Mouse (Mus musculus) splenic B cell, adult 2 months (primary cell): Measurements from ENCODE around the gene Fbxo42.

ENCODE experiments used
- DNase-seq: peaks from one replicate; pipeline ENCODE4 v3.0.0-alpha.2; 2011; ENCODE audit warnings: low read depth, low spot score
- H3K27me3 ChIP-seq: 2 replicates; pipeline ENCODE4 v1.6.1; 2012; ENCODE audit warnings: mild to moderate bottlenecking, low read length, moderate library complexity, mixed read lengths; ENCODE audit not compliant: control insufficient read depth, poor library complexity, insufficient read depth, severe bottlenecking
- H3K36me3 ChIP-seq: 2 replicates; pipeline ENCODE4 v1.6.1; 2012; ENCODE audit warnings: mild to moderate bottlenecking, low read length, moderate library complexity, mixed read lengths; ENCODE audit not compliant: control insufficient read depth, poor library complexity, insufficient read depth, severe bottlenecking

Gene Fbxo42

GRCm38 (mm10) chr4:141176328-141176838 lies 28.7 kb downstream of the Fbxo42 start:
- H3K36me3 ChIP-seq, result peaks cover under 1% of the 10 kb centered on the region
- DNase-seq, result no peak
- no peaks in the 10 kb centered on the region for H3K27me3 ChIP-seq

- Histone ChIP-seq H3K36me3 (peaks cover 3% of the 10 kb centered on the region), H3K27me3 (no peaks in the 10 kb centered on the region)
- no peak for DNase-seq
Observed at GRCm38 (mm10) chr4:141178500-141178899, 30.8 kb downstream of the Fbxo42 start.

- peaks cover 3% of the 10 kb centered on the region for H3K36me3 ChIP-seq
- DNase-seq, result no peak
- H3K27me3 ChIP-seq, result no peaks in the 10 kb centered on the region
Observed at GRCm38 (mm10) chr4:141180831-141181230, 33.1 kb downstream of the Fbxo42 start.

- peaks cover 3% of the 10 kb centered on the region for H3K36me3 ChIP-seq
- no peaks in the 10 kb centered on the region for H3K27me3 ChIP-seq
- DNase-seq, result no peak
Observed at GRCm38 (mm10) chr4:141181981-141182380, 34.3 kb downstream of the Fbxo42 start.

GRCm38 (mm10) chr4:141183932-141184331 lies 36.2 kb downstream of the Fbxo42 start:
- H3K36me3 ChIP-seq, result peaks cover 3% of the 10 kb centered on the region
- H3K27me3 ChIP-seq, result no peaks in the 10 kb centered on the region
- no peak for DNase-seq

GRCm38 (mm10) chr4:141184426-141184825 lies 36.7 kb downstream of the Fbxo42 start:
- H3K27me3 ChIP-seq, result no peaks in the 10 kb centered on the region
- H3K36me3 ChIP-seq, result peaks cover 3% of the 10 kb centered on the region
- DNase-seq, result no peak

GRCm38 (mm10) chr4:141186923-141187836 lies 39.5 kb downstream of the Fbxo42 start:
- H3K36me3 ChIP-seq, result no peaks in the 10 kb centered on the region; the same call in 1 of the 2 replicates
- no peaks in the 10 kb centered on the region for H3K27me3 ChIP-seq
- no peak for DNase-seq

GRCm38 (mm10) chr4:141191294-141191693 lies 43.6 kb downstream of the Fbxo42 start:
- H3K36me3 ChIP-seq, result 0 out of 2 replicates have a peak, but pooled peaks cover 5% of the 10 kb centered on the region
- no peaks in the 10 kb centered on the region for H3K27me3 ChIP-seq
- DNase-seq, result no peak

- Histone ChIP-seq H3K27me3 (no peaks in the 10 kb centered on the region), H3K36me3 (peaks cover 8% of the 10 kb centered on the region; the same call in 1 of the 2 replicates)
- DNase-seq, result no peak
Observed at GRCm38 (mm10) chr4:141194553-141194952, 46.8 kb downstream of the Fbxo42 start.

- Histone ChIP-seq H3K27me3 (no peaks in the 10 kb centered on the region), H3K36me3 (peaks cover 11% of the 10 kb centered on the region; the same call in 1 of the 2 replicates)
- no peak for DNase-seq
Observed at GRCm38 (mm10) chr4:141196981-141197685, 49.4 kb downstream of the Fbxo42 start.

GRCm38 (mm10) chr4:141197686-141198035 lies 49.9 kb downstream of the Fbxo42 start:
- H3K36me3 ChIP-seq, result peaks cover 15% of the 10 kb centered on the region; the same call in 1 of the 2 replicates
- DNase-seq, result no peak
- H3K27me3 ChIP-seq, result no peaks in the 10 kb centered on the region

GRCm38 (mm10) chr4:141200906-141201305 lies 53.2 kb downstream of the Fbxo42 start:
- peaks cover 10% of the 10 kb centered on the region; the same call in 1 of the 2 replicates for H3K36me3 ChIP-seq
- DNase-seq, result no peak
- H3K27me3 ChIP-seq, result no peaks in the 10 kb centered on the region

GRCm38 (mm10) chr4:141202192-141202591 lies 54.5 kb downstream of the Fbxo42 start:
- H3K27me3 ChIP-seq, result no peaks in the 10 kb centered on the region
- no peak for DNase-seq
- H3K36me3 ChIP-seq, result peaks cover 9% of the 10 kb centered on the region; the same call in 1 of the 2 replicates

- H3K27me3 ChIP-seq, result no peaks in the 10 kb centered on the region
- DNase-seq, result peak; percentile 20
Observed at GRCm38 (mm10) chr4:141204580-141205061, 56.9 kb downstream of the Fbxo42 start.

GRCm38 (mm10) chr4:141207081-141207480 lies 59.4 kb downstream of the Fbxo42 start:
- H3K36me3 ChIP-seq, result peaks cover 4% of the 10 kb centered on the region; the same call in 1 of the 2 replicates
- H3K27me3 ChIP-seq, result no peaks in the 10 kb centered on the region
- no peak for DNase-seq

More at GRCm38 (mm10) chr4:141204580-141205061, 56.9 kb downstream of the Fbxo42 start:
- H3K36me3 ChIP-seq, result peaks cover 7% of the 10 kb centered on the region; the same call in 1 of the 2 replicates
